Mouse (Mus musculus) left cerebral cortex, adult 6 months (tissue): ENCODE data around the gene Trcg1. TPM values are rescaled to one million over a fixed set of nuclear protein-coding genes. Genes with fewer than 3 reads are reported as not detected.

ENCODE experiments used
- long read RNA-seq, 2 experiments: library from polyadenylated mRNA; unstranded; transcript quantifications; one replicate each; pipeline ENCODE4 v2.0.0; 2019 to 2020
- polyA plus RNA-seq: library from polyadenylated mRNA; unstranded; fragments of <200 nt; fragmentation: Nextera tagmentation; gene quantifications from 2 replicates; pipeline ENCODE4 v1.2.3, GENCODE M21; 2021

Trcg1 gene
- polyA plus RNA-seq = not detected in 2 replicates
- long read RNA-seq, experiment 1 = 0 reads
- long read RNA-seq, experiment 2 = 0 reads

GRCm38 (mm10) chr9:57236256-57236655 is at the start of gene Trcg1:
Gene Trcg1, plus strand, starts transcription at chr9:57236556.

GRCm38 (mm10) chr9:57261913-57262794 is 25.8 kb downstream of the Trcg1 start, which contains the start of gene 1700017B05Rik:
Gene 1700017B05Rik, minus strand, starts transcription at chr9:57262612.

Other genes starting within 250 kb of the Trcg1 start
- 4.8 and 12.3 TPM in 2 replicates for gene Ptpn9, start 241.6 kb upstream of the Trcg1 start, polyA plus RNA-seq
- 4.5 and 13.7 TPM in 2 replicates for gene Sin3a, start 164.5 kb upstream of the Trcg1 start, polyA plus RNA-seq
- gene Man2c1, start 105.9 kb upstream of the Trcg1 start, polyA plus RNA-seq = 17.3 and 19.7 TPM in 2 replicates
- gene Neil1, start 88.3 kb upstream of the Trcg1 start, polyA plus RNA-seq = 4.0 and 4.4 TPM in 2 replicates
- 168 and 181 TPM in 2 replicates for gene Commd4, start 78.2 kb upstream of the Trcg1 start, polyA plus RNA-seq
- gene 1700017B05Rik, start 26.1 kb downstream of the Trcg1 start, polyA plus RNA-seq = 3.9 and 4.3 TPM in 2 replicates
- 15.0 and 15.5 TPM in 2 replicates for gene Ppcdc, start 203.6 kb downstream of the Trcg1 start, polyA plus RNA-seq
- gene Scamp5, start 231.5 kb downstream of the Trcg1 start, polyA plus RNA-seq = 177 and 316 TPM in 2 replicates